Mouse (Mus musculus): ENCODE results near the gene Itgb7. TPM values are rescaled to one million over a fixed set of nuclear protein-coding genes. Genes with fewer than 3 reads are reported as not detected.

Gene Itgb7
- total RNA-seq, 2 experiments from 2014 or later, result 1.2 to 1.3 TPM

GRCm38 (mm10) chr15:102177417-102177816 is 54.3 kb downstream of the Itgb7 start:
- intact Hi-C loops (cut with DNase I), result no loop called here
- DNase-seq, result no peak
- TF ChIP-seq CTCF (IDR thresholded peaks at IDR 0.05), result no peak
- H3K27ac ChIP-seq, result 0 out of 2 replicates have a peak overlapping the region, but pooled peaks have one; percentile 4
- H3K4me3 ChIP-seq, result no peak overlapping the region

GRCm38 (mm10) chr15:102176571-102177316 is 55.0 kb downstream of the Itgb7 start:
- no peak for DNase-seq
- TF ChIP-seq CTCF (IDR thresholded peaks at IDR 0.05), result no peak
- intact Hi-C loops (cut with DNase I), result no loop called here
- Histone ChIP-seq H3K27ac (peak overlapping the region; percentile 24; the same call in 1 of the 2 replicates), H3K4me3 (no peak overlapping the region)

GRCm38 (mm10) chr15:102175736-102176319 is 55.9 kb downstream of the Itgb7 start:
- TF ChIP-seq CTCF (IDR thresholded peaks at IDR 0.05), result no peak
- Histone ChIP-seq H3K27ac (no peak overlapping the region), H3K4me3 (no peak overlapping the region)
- intact Hi-C loops (cut with DNase I), result no loop called here
- no peak for DNase-seq

GRCm38 (mm10) chr15:102173581-102173980 is 58.2 kb downstream of the Itgb7 start:
- TF ChIP-seq CTCF (IDR thresholded peaks at IDR 0.05), result no peak
- H3K27ac ChIP-seq, result no peak overlapping the region
- no peak for DNase-seq
- H3K4me3 ChIP-seq, result no peak overlapping the region
- intact Hi-C loops (cut with DNase I), result no loop called here

GRCm38 (mm10) chr15:102169064-102169463 is 62.7 kb downstream of the Itgb7 start:
- no peak for TF ChIP-seq CTCF (IDR thresholded peaks at IDR 0.05)
- Histone ChIP-seq H3K27ac (no peak overlapping the region), H3K4me3 (no peak overlapping the region)
- no peak for DNase-seq
- intact Hi-C loops (cut with DNase I), result no loop called here

GRCm38 (mm10) chr15:102167620-102168021 is 64.1 kb downstream of the Itgb7 start:
- Histone ChIP-seq H3K27ac (peak overlapping the region; percentile 51), H3K4me3 (no peak overlapping the region)
- intact Hi-C loops (cut with DNase I), result no loop called here
- TF ChIP-seq CTCF (IDR thresholded peaks at IDR 0.05), result no peak
- no peak for DNase-seq

Other genes with a start within 250 kb of the Itgb7 start
- not detected for gene Krt8, start 227.5 kb downstream of the Itgb7 start, total RNA-seq (2021)
- under 1 TPM in 1 of 2 experiments, not detected in 1; 0.33 TPM for gene Krt18, start 203.8 kb downstream of the Itgb7 start, total RNA-seq (2021)
- 100 to 1,000 TPM; 187 to 246 TPM for gene Eif4b, start 158.2 kb downstream of the Itgb7 start, total RNA-seq (2021)
- gene Tns2, start 131.5 kb downstream of the Itgb7 start, total RNA-seq (2021), result 10 to 100 TPM; 39.1 to 44.1 TPM
- gene Spryd3, start 95.7 kb downstream of the Itgb7 start, total RNA-seq (2021), result 1 to 10 TPM; 4.4 to 5.8 TPM
- 10 to 100 TPM; 34.3 to 87.7 TPM for gene Igfbp6, start 87.6 kb downstream of the Itgb7 start, total RNA-seq (2021)
- under 1 TPM in 1 of 2 experiments, not detected in 1; 0.14 TPM for gene Soat2, start 81.4 kb downstream of the Itgb7 start, total RNA-seq (2021)
- 10 to 100 TPM; 26.8 to 29.6 TPM for gene Zfp740, start 28.7 kb downstream of the Itgb7 start, total RNA-seq (2021)
- gene Csad, start 27.2 kb downstream of the Itgb7 start, total RNA-seq (2021), result 1 to 10 TPM; 5.8 to 8.8 TPM
- 10 to 100 TPM in 1 of 2 experiments, 1 to 10 TPM in 1; 9.9 to 11.9 TPM for gene Rarg, start 25.6 kb upstream of the Itgb7 start, total RNA-seq (2021)
- gene Gm9918, start 38.6 kb upstream of the Itgb7 start, total RNA-seq (2021), result not detected
- 10 to 100 TPM; 14.2 TPM for gene Mfsd5, start 47.5 kb upstream of the Itgb7 start, total RNA-seq (2021)
- gene Espl1, start 64.3 kb upstream of the Itgb7 start, total RNA-seq (2021), result under 1 TPM; 0.06 to 0.31 TPM
- 100 to 1,000 TPM; 232 to 252 TPM for gene Pfdn5, start 94.2 kb upstream of the Itgb7 start, total RNA-seq (2021)
- gene Myg1, start 99.8 kb upstream of the Itgb7 start, total RNA-seq (2021), result 10 to 100 TPM; 15.6 to 16.0 TPM
- gene Aaas, start 118.8 kb upstream of the Itgb7 start, total RNA-seq (2021), result 1 to 10 TPM; 5.7 to 7.8 TPM
- gene Sp7, start 135.2 kb upstream of the Itgb7 start, total RNA-seq (2021), result not detected
- gene Sp1, start 174.2 kb upstream of the Itgb7 start, total RNA-seq (2021), result 10 to 100 TPM; 23.0 to 25.1 TPM
- gene Amhr2, start 213.4 kb upstream of the Itgb7 start, total RNA-seq (2021), result 1 to 10 TPM; 7.2 to 9.5 TPM
- gene Prr13, start 227.1 kb upstream of the Itgb7 start, total RNA-seq (2021), result 10 to 100 TPM; 17.3 to 18.2 TPM
- 100 to 1,000 TPM; 401 to 459 TPM for gene Pcbp2, start 238.6 kb upstream of the Itgb7 start, total RNA-seq (2021)